Mouse (Mus musculus): Measurements from ENCODE around the gene B4galt5.

Gene B4galt5

GRCm38 (mm10) chr2:167257790-167258189, 91.2 kb downstream of the B4galt5 start:
- DNase-seq (ENCODE audit: extremely low read depth, insufficient read length, low spot score), result no peak

DNA sequence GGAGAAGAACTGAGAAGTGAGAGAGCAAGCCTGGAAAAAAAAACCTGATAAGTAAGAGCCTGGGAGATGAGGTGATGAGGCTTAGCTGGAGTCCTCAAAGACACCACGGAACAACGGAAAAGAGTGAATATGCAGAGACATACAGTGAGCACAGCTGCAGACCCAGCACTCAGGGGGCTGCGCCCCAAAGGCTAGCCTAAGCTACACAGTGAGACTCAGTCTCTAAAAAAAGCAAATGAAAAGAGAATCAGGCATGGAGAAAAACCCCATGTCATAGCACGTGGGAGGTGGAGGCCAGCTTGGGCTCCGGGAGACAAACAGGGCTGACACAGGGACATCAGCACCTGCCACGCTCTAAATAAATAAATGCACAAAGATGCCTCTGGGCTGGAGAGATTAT, 94.2 kb downstream of the B4galt5 start:
- no peak for DNase-seq (ENCODE audit: extremely low read depth, insufficient read length, low spot score)

GRCm38 (mm10) chr2:167254185-167254584, 94.8 kb downstream of the B4galt5 start:
- DNase-seq (ENCODE audit: extremely low read depth, insufficient read length, low spot score), result no peak

GRCm38 (mm10) chr2:167253476-167253875, 95.5 kb downstream of the B4galt5 start:
- DNase-seq (ENCODE audit: extremely low read depth, insufficient read length, low spot score), result no peak

- no peak for DNase-seq (ENCODE audit: extremely low read depth, insufficient read length, low spot score)
Measured at GRCm38 (mm10) chr2:167252057-167252687, 96.8 kb downstream of the B4galt5 start.

DNA sequence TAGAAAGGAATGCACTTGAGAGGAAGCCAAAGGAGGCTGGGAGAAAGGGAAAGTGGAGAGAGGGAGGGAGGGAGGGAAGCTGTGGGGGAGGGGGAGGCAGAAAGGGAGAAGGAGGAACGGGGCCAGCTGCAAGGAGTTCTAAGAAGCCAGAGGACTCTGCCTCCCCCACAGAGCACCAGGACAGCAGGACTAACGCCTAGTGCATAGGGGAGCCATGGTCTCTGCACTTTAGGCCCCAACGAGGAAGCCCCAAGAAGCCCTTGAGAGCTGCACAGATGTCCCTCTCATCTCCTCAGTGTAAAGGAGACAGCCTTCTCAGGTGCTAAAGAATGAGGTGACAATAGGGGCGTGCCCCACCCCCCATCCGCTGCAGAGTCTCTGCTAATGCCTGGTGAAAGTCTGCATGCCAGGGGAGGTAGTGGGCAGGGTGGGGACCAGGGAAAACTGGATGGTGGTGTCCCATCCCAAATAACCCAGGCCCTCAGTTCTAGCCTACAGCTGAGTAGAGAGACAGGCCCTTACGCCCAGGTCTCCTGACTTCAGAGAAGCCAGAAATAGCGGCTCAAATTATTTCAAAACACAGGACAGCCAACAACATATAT, 98.1 kb downstream of the B4galt5 start:
- DNase-seq (ENCODE audit: extremely low read depth, insufficient read length, low spot score), result no peak

GRCm38 (mm10) chr2:167250003-167250735, 98.8 kb downstream of the B4galt5 start:
- DNase-seq (ENCODE audit: extremely low read depth, insufficient read length, low spot score), result no peak

DNA sequence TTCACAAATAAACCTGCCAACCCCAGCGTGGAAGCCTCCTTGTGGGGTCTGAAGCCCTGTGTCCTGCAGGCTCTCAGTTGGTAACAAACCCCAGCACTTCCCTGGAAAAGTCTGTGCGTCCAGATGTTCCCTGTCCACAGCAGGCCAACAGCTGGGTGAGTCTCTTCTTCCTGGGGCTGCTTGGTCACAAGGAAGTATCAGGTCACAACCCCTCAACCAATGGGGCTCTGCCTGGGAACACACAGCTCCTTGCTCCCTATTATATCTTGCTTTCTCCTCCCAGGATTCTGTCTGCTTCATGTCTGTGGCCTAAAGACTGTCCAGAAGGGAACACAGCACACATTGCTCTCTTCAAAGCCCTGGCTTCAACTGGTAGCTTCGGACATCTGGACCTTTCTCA, 99.4 kb downstream of the B4galt5 start:
- DNase-seq (ENCODE audit: extremely low read depth, insufficient read length, low spot score), result no peak
